Mouse (Mus musculus) lung, adult 2 months (tissue): ENCODE measurements at regions not wholly inside any gene's neighbourhood (a gene's known extent, or its start where the extent isn't known, plus 50 kb on each side); places are given as distances from the start of the nearest gene placed in this dataset.

Source experiments
- CTCF ChIP-seq: fragments of 200-500 bp; IDR thresholded peaks from 2 replicates; pipeline ENCODE4 v1.5.1; 2011; ENCODE audit warnings: mild to moderate bottlenecking, low read length, control low read depth; ENCODE audit not compliant: insufficient read depth
- POLR2A ChIP-seq: fragments of 200-500 bp; IDR thresholded peaks from 2 replicates; pipeline ENCODE4 v1.6.1; 2011; ENCODE audit warnings: low read depth, mild to moderate bottlenecking, control low read depth, low read length, borderline replicate concordance; ENCODE audit errors: extremely low read depth

GRCm38 (mm10) chr10:44796205-44796604 lies 267.9 kb upstream of the Prdm1 start:
- TF ChIP-seq POLR2A: no peak
- TF ChIP-seq CTCF: no peak
